Mouse (Mus musculus): ENCODE measurements at regions not wholly inside any gene's neighbourhood (a gene's known extent, or its start where the extent isn't known, plus 50 kb on each side); places are given as distances from the start of the nearest gene placed in this dataset.

GRCm38 (mm10) chr16:88412287-88412686, 94.5 kb downstream of the Cldn17 start:
- DNase-seq (ENCODE audit: low spot score in 2 of 2): no peak

GRCm38 (mm10) chr16:88408144-88408543, 98.6 kb downstream of the Cldn17 start:
- DNase-seq (ENCODE audit: low spot score in 2 of 2): no peak

GRCm38 (mm10) chr16:88404331-88404730, 102.4 kb downstream of the Cldn17 start:
- DNase-seq (ENCODE audit: low spot score in 2 of 2): no peak

DNA sequence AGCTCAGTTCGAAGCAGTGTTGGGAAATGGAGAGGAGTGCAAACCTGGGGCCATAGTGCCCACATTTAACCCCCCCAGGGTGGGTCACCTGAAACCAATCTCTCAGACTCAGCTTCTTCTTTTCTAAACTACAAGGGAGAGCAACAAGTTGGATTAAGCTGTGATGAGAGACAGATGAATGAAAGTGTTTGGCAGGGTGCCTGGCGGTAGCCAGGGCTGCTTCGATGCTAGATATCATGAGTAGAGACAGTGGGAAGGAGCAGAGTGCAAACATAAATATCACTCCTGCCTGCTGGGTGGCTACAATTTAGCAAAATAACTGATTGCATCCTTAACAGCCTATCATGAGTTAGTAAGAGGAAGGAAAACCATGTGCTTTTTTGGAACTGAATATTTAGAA, 106.9 kb downstream of the Cldn17 start:
- no peak for DNase-seq (ENCODE audit: low spot score in 2 of 2)

DNA sequence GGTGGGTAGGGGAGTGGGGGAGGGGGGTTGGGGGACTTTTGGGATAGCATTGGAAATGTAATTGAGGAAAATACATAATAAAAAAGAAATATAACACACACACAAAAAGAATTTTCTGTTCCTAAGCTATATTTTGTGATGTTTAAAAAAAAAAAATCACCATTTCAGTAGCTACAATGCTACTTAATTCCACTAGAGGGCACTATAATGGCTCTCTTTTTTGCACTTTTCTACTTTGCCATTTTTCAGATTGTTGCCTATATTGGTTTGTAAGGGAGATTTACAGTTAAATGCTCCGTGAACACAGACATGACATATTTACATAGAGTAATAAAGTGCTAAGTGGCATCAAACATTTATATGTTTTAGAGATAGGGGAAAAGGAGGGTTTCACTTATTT, 102.7 kb upstream of the Grik1 start:
- no peak for DNase-seq (ENCODE audit: low spot score in 2 of 2)

DNA sequence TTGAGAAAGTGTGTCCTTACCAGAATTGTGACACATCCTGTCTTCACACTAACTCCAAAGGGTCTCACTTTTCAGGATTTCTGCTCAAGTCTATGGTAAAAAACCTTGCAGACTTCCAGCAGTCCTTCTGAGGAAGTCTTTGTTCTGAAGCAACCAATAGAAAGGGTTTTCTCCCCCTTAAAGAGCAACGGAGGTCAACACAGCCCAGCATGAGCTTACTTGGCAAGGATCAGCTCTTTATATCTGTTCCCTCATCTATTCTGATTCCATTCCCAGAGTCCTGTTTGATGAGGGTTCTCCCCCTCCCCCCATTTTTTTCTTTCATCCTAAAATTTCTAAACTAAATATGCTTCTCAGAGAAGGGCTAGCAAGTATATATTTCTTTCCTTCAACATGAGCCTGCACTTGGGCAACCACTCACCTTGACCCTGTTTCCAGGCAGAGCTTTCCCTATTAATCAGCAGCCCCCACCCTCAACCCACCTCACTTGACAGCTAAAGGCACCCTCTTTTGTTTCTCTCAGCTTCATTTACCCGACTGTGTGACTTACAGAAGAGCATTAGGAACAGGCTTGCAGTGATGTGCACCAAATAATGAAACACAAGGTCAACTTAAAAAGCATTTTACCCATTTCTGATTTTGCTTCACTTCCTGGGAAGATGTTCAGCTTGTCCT, 91.7 kb upstream of the Grik1 start:
- DNase-seq (ENCODE audit: low spot score in 2 of 2): no peak

GRCm38 (mm10) chr16:88375622-88376021, 85.6 kb upstream of the Grik1 start:
- no peak for DNase-seq (ENCODE audit: low spot score in 2 of 2)

GRCm38 (mm10) chr16:88374612-88375011, 84.5 kb upstream of the Grik1 start:
- no peak for DNase-seq (ENCODE audit: low spot score in 2 of 2)

- DNase-seq (ENCODE audit: low spot score in 2 of 2): peak in 1 of 2 experiments; percentile 4
Measured at GRCm38 (mm10) chr16:88372034-88372433, 82.0 kb upstream of the Grik1 start.

DNA sequence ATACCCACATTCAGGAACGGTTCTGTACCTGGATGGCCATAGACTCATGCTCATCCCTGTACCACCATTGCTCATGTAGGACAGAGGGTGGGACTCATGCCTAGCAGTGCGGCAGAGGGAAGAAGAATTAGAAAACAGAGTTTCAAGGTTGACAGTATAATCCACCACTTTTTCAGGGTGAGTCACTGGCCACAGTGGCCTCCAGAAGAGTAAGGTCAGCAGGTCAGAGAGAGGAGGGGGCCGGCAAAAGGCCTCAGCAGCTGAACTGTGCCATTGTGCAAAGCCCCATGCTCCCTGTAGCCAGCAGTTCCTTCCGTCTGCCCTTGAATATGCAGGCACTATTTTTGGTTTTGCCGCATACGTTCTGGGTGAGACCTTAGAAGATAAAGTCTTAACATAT, 78.1 kb upstream of the Grik1 start:
- DNase-seq (ENCODE audit: low spot score in 2 of 2): no peak

GRCm38 (mm10) chr16:88367162-88367561, 77.1 kb upstream of the Grik1 start:
- no peak for DNase-seq (ENCODE audit: low spot score in 2 of 2)

DNA sequence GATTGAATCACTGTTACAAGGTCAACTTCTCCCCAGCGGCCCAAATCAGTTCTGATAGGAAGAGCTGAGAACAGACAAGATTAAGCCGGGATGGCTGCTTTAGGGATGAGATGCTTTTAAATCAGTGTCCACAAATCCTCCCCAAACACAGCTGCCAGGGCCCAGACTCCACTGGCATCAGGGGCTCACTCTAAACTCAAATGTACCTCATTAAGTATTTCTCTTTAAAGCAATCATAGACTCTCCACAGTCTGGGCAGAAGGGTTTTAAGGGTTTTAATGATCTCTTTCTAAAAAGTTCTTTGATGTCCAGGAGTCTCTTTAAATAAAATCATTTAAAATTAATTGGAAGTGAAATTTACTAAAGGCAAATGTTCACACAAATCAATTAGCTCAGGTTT, 70.0 kb upstream of the Grik1 start:
- no peak for DNase-seq (ENCODE audit: low spot score in 2 of 2)

Measured in urinary bladder, adult 18-20 months (tissue).